Mouse (Mus musculus): Measurements from ENCODE around the gene Memo1. TPM values are rescaled to one million over a fixed set of nuclear protein-coding genes. Genes with fewer than 3 reads are reported as not detected.
"Not testable (repeated sequence)": the region's sequence is repeated elsewhere in the genome, so short reads cannot be mapped to it uniquely, and the experiment has no call there.

The Memo1 gene
- total and polyA plus RNA-seq, 3 experiments: 76.8 to 216 (median 110) TPM

GRCm38 (mm10) chr17:74305616-74306015 is 10.3 kb upstream of the Memo1 start:
- peaks cover 6% of the 10 kb centered on the region; the same call in 1 of the 2 replicates for H3K4me1 ChIP-seq (ENCODE audit: insufficient read depth, low read depth, low read length)
- no peak for TF ChIP-seq GATA2 (IDR thresholded peaks at IDR 0.05; ENCODE audit: borderline replicate concordance, low read depth, low read length)
- no peak for TF ChIP-seq CTCF (IDR thresholded peaks at IDR 0.05; ENCODE audit: low read depth, low read length)
- TF ChIP-seq POLR2AphosphoS5 (IDR thresholded peaks at IDR 0.05; ENCODE audit: insufficient replicate concordance, low read depth, low read length): no peak
- TF ChIP-seq TAL1 (conservative IDR thresholded peaks at IDR 0.05; ENCODE audit: low read depth, low read length): no peak
- no peak for TF ChIP-seq GATA1 (IDR thresholded peaks at IDR 0.05; ENCODE audit: borderline replicate concordance, low read length)
- no peak for DNase-seq (ENCODE audit: low spot score)
- H3K36me3 ChIP-seq (replicated peaks): peaks cover 84% of the 10 kb centered on the region
- no peak overlapping the region for H3K4me3 ChIP-seq (ENCODE audit: low read depth, low read length)
- H3K9me3 ChIP-seq (replicated peaks): no peaks in the 10 kb centered on the region
- ATAC-seq (ENCODE audit: extremely low read depth, insufficient number of reproducible peaks, low FRiP score, poor library complexity, severe bottlenecking): no peak
- no peaks in the 10 kb centered on the region for H3K27me3 ChIP-seq (ENCODE audit: insufficient read depth, low read length)

DNA sequence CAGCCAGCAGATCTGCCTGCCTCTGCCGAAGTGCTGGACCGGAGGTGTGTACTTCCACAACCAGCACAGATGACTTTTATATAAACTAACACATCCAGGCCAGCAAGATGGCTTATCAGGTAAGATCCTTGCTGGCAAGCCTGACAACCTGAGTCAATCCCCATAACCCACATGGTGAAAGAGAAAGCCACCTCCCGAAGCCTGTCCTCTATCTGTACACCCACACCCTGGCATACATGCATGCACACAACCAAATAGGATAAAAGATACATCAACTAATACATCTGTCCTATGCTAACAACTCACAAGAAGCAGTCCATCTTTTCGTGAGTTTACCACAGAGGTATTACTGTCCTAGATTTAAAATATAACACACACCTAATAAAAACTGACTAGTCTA is 8.7 kb upstream of the Memo1 start:
- no peak for ATAC-seq (ENCODE audit: extremely low read depth, insufficient number of reproducible peaks, low FRiP score, poor library complexity, severe bottlenecking)
- H3K27me3 ChIP-seq (ENCODE audit: insufficient read depth, low read length): no peaks in the 10 kb centered on the region
- no peak overlapping the region for H3K4me3 ChIP-seq (ENCODE audit: low read depth, low read length)
- no peak for DNase-seq (ENCODE audit: low spot score)
- TF ChIP-seq TAL1 (conservative IDR thresholded peaks at IDR 0.05; ENCODE audit: low read depth, low read length) (no peak), CTCF (IDR thresholded peaks at IDR 0.05; ENCODE audit: low read depth, low read length) (no peak), GATA1 (IDR thresholded peaks at IDR 0.05; ENCODE audit: borderline replicate concordance, low read length) (no peak), GATA2 (IDR thresholded peaks at IDR 0.05; ENCODE audit: borderline replicate concordance, low read depth, low read length) (no peak), POLR2AphosphoS5 (IDR thresholded peaks at IDR 0.05; ENCODE audit: insufficient replicate concordance, low read depth, low read length) (no peak)
- no peaks in the 10 kb centered on the region for H3K9me3 ChIP-seq (replicated peaks)
- peaks cover 2% of the 10 kb centered on the region; the same call in 1 of the 2 replicates for H3K4me1 ChIP-seq (ENCODE audit: insufficient read depth, low read depth, low read length)
- peaks cover 80% of the 10 kb centered on the region for H3K36me3 ChIP-seq (replicated peaks)

DNA sequence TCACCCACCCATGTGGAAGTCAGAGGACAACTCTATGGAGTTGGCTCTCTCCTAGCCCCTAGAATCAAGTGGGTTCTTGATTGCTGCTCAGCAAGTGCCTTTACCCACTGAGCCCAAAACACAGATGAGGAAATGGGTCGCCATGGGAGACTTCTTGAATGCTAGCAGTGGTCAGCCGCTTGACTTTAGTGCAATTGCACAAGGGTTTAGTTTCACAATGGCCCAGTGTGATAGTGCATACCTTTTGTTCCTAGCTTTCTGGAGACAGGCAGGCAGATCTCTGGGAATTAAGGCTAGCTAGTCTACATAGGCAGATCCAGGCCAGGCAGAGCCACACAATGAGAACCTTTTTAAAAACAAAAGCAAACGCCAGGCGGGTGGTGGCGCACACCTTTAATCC is 4.8 kb upstream of the Memo1 start:
- no peaks in the 10 kb centered on the region for H3K27me3 ChIP-seq (ENCODE audit: insufficient read depth, low read length)
- no peak for DNase-seq (ENCODE audit: low spot score)
- H3K4me3 ChIP-seq (ENCODE audit: low read depth, low read length): no peak overlapping the region
- no peak for ATAC-seq (ENCODE audit: extremely low read depth, insufficient number of reproducible peaks, low FRiP score, poor library complexity, severe bottlenecking)
- no peaks in the 10 kb centered on the region for H3K9me3 ChIP-seq (replicated peaks)
- peaks cover 7% of the 10 kb centered on the region for H3K4me1 ChIP-seq (ENCODE audit: insufficient read depth, low read depth, low read length)
- peaks cover 57% of the 10 kb centered on the region for H3K36me3 ChIP-seq (replicated peaks)
- no peak for TF ChIP-seq GATA1 (IDR thresholded peaks at IDR 0.05; ENCODE audit: borderline replicate concordance, low read length)
- TF ChIP-seq GATA2 (IDR thresholded peaks at IDR 0.05; ENCODE audit: borderline replicate concordance, low read depth, low read length): no peak
- no peak for TF ChIP-seq TAL1 (conservative IDR thresholded peaks at IDR 0.05; ENCODE audit: low read depth, low read length)
- no peak for TF ChIP-seq CTCF (IDR thresholded peaks at IDR 0.05; ENCODE audit: low read depth, low read length)
- no peak for TF ChIP-seq POLR2AphosphoS5 (IDR thresholded peaks at IDR 0.05; ENCODE audit: insufficient replicate concordance, low read depth, low read length)

DNA sequence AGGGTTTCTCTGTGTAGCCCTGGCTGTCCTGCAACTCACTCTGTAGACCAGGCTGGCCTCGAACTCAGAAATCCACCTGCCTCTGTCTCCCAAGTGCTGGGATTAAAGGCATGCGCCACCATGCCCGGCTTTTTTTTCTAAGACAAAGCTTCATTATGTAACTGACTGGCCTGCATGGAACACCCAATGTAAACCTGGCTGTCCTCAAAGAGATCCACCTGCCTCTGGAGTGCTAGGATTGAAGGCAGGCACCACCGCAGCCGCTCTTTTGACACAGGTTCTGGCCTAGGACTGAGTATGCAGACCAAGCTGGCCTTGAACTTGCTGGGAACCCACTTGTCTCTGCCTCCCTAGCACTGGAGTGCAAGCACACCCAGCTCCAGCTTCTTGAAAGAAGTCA is 1.7 kb upstream of the Memo1 start:
- H3K9me3 ChIP-seq (replicated peaks); DNase-seq (ENCODE audit: low spot score); H3K4me3 ChIP-seq (ENCODE audit: low read depth, low read length); H3K27me3 ChIP-seq (ENCODE audit: insufficient read depth, low read length); ATAC-seq (ENCODE audit: extremely low read depth, insufficient number of reproducible peaks, low FRiP score, poor library complexity, severe bottlenecking); H3K4me1 ChIP-seq (ENCODE audit: insufficient read depth, low read depth, low read length): not testable (repeated sequence)
- H3K36me3 ChIP-seq (replicated peaks): peaks cover 36% of the 10 kb centered on the region

DNA sequence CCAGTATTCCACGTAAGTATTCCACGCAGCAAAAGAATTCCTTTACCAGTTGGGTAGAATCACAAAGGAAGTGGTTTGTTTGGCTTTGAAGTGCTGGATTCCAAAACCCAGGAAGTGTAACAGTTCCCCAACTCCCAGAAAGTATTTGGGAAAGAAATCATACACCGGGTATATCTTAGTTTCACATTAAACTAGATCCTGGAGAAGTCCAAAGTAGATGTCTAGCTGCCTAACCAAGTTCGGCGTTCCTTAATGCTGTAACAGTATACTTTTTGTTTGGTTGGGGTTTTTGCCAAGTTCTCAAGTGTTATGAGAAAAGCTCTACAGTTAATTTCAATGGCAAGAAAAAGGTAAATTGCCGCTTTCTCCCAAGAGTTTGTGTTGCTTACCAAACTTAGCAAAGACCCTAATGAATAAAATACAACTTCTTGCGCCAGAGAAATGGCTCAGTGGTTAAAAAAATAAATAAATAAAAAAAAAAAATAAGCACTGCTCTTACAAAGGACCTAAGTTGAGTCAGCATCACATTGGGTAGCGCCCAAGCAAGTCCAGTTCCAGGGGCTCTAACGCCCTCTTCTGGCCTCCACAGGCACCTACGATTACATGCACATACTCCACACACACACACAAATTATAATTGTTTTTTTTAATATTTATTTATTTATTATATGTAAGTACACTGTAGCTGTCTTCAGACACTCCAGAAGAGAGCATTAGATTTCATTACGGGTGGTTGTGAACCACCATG is 929 bp upstream of the Memo1 start:
- no peaks in the 10 kb centered on the region for H3K9me3 ChIP-seq (replicated peaks)
- peaks cover 28% of the 10 kb centered on the region for H3K36me3 ChIP-seq (replicated peaks)
- TF ChIP-seq GATA2 (IDR thresholded peaks at IDR 0.05; ENCODE audit: borderline replicate concordance, low read depth, low read length) (no peak), CTCF (IDR thresholded peaks at IDR 0.05; ENCODE audit: low read depth, low read length) (0 out of 2 replicates have a peak, but pooled peaks have one; percentile 32), POLR2AphosphoS5 (IDR thresholded peaks at IDR 0.05; ENCODE audit: insufficient replicate concordance, low read depth, low read length) (no peak), TAL1 (conservative IDR thresholded peaks at IDR 0.05; ENCODE audit: low read depth, low read length) (no peak), GATA1 (IDR thresholded peaks at IDR 0.05; ENCODE audit: borderline replicate concordance, low read length) (no peak)
- DNase-seq (ENCODE audit: low spot score) (no peak), ATAC-seq (ENCODE audit: extremely low read depth, insufficient number of reproducible peaks, low FRiP score, poor library complexity, severe bottlenecking) (no peak)
- no peaks in the 10 kb centered on the region for H3K27me3 ChIP-seq (ENCODE audit: insufficient read depth, low read length)
- H3K4me1 ChIP-seq (ENCODE audit: insufficient read depth, low read depth, low read length): peaks cover 12% of the 10 kb centered on the region
- peak overlapping the region; percentile 92 for H3K4me3 ChIP-seq (ENCODE audit: low read depth, low read length)

GRCm38 (mm10) chr17:74294426-74295025 is 795 bp downstream of the Memo1 start:
- H3K4me1 ChIP-seq (ENCODE audit: insufficient read depth, low read depth, low read length): peaks cover 28% of the 10 kb centered on the region
- TF ChIP-seq GATA1 (IDR thresholded peaks at IDR 0.05; ENCODE audit: borderline replicate concordance, low read length) (no peak), POLR2AphosphoS5 (IDR thresholded peaks at IDR 0.05; ENCODE audit: insufficient replicate concordance, low read depth, low read length) (no peak), TAL1 (conservative IDR thresholded peaks at IDR 0.05; ENCODE audit: low read depth, low read length) (no peak), CTCF (IDR thresholded peaks at IDR 0.05; ENCODE audit: low read depth, low read length) (no peak)
- peak; percentile 31 for DNase-seq (ENCODE audit: low spot score)
- no peaks in the 10 kb centered on the region for H3K9me3 ChIP-seq (replicated peaks)
- ATAC-seq (ENCODE audit: extremely low read depth, insufficient number of reproducible peaks, low FRiP score, poor library complexity, severe bottlenecking): peak; percentile 63
- peak overlapping the region; percentile 92 for H3K4me3 ChIP-seq (ENCODE audit: low read depth, low read length)
- H3K36me3 ChIP-seq (replicated peaks): peaks cover 23% of the 10 kb centered on the region
- no peaks in the 10 kb centered on the region for H3K27me3 ChIP-seq (ENCODE audit: insufficient read depth, low read length)

Measured in G1E (cell line).